Mouse (Mus musculus) kidney, adult 2 months (tissue): ENCODE results near the gene Gm21985.

Experiments used
- CTCF ChIP-seq: fragments of 200-500 bp; conservative IDR thresholded peaks from 2 replicates; pipeline ENCODE4 v1.5.1; 2011; ENCODE audit warnings: low read depth, mild to moderate bottlenecking, control low read depth, low read length, moderate library complexity, mixed read lengths; ENCODE audit not compliant: insufficient read depth, insufficient read length
- POLR2A ChIP-seq: fragments of 200-500 bp; IDR thresholded peaks from one replicate; pipeline ENCODE4 v1.6.1; 2011; ENCODE audit warnings: low read depth, low read length, control low read depth

DNA sequence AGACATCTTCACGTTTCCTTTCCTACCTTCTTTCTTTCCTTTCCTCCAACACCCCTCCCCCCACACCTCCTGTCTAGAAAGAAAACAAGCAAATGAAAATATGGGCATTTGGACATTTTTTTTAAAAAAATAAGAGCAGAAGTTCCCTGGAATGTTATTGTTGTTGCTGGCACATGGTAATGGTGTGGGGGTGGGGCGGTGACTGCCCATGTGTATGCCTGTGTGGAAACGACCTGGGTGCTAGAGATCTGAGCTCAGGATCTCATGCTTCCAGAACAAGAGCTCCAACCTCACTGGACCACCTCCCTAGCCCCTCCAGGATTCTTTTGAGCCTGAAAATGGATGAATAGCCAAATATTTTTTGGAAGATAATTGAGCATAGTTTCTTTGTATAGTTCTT lies 75.0 kb downstream of the Gm21985 start:
- no peak for TF ChIP-seq CTCF
- TF ChIP-seq POLR2A = no peak
